Comparison of ENCODE assay signal across 23 mouse cellular contexts in genomic region chr9:85372034-85372433, GRCm38 (mm10). TPM values are rescaled to one million over a fixed set of nuclear protein-coding genes. Genes with fewer than 3 reads are reported as not detected.
"Had no signal": no experiment of that assay in that cellular context is flagged by ENCODE, and none has a peak within 500 bp of the region (broad histone marks: within the 10 kb centered on the region; RNA-seq: fewer than 3 reads in every experiment).

No protein-coding gene starts in this region.

- H3K9ac ChIP-seq: liver, postnatal 0 days; lung, embryonic 15.5 days; midbrain, embryonic 13.5 days; midbrain, embryonic 15.5 days; neural tube, embryonic 12.5 days; stomach, embryonic 15.5 days had no signal

- H3K4me3 ChIP-seq: lung, embryonic 15.5 days; megakaryocyte, embryonic 14.5 days; midbrain, embryonic 13.5 days; midbrain, embryonic 15.5 days; neural tube, embryonic 12.5 days; stomach, embryonic 15.5 days had no signal

- DNase-seq: liver, postnatal 0 days; lung, adult 2 months; lung, postnatal 14 days; lung, postnatal 36 days; right cerebral cortex, postnatal 14 days; thymus, adult 2 months; thymus, postnatal 25 days; thymus, postnatal 4 days had no signal

- H3K27ac ChIP-seq: lung, embryonic 15.5 days; macrophage; midbrain, embryonic 13.5 days; midbrain, embryonic 15.5 days; neural tube, embryonic 12.5 days; stomach, embryonic 15.5 days; stomach, postnatal 0 days had no signal

- H3K4me1 ChIP-seq: lung, embryonic 15.5 days; midbrain, embryonic 13.5 days; midbrain, embryonic 15.5 days; neural tube, embryonic 12.5 days; stomach, embryonic 15.5 days had no signal

- H3K36me3 ChIP-seq: lung, embryonic 15.5 days; midbrain, embryonic 13.5 days; midbrain, embryonic 15.5 days; neural tube, embryonic 12.5 days; stomach, embryonic 15.5 days had no signal

- ATAC-seq: liver, postnatal 0 days; lung, postnatal 0 days; midbrain, embryonic 13.5 days; midbrain, embryonic 15.5 days had no signal

- H3K9me3 ChIP-seq: lung, embryonic 15.5 days; megakaryocyte, embryonic 14.5 days; midbrain, embryonic 13.5 days; midbrain, embryonic 15.5 days; neural tube, embryonic 12.5 days; stomach, embryonic 15.5 days had no signal

- H3K27me3 ChIP-seq: lung, embryonic 15.5 days; megakaryocyte, embryonic 14.5 days; midbrain, embryonic 13.5 days; midbrain, embryonic 15.5 days; neural tube, embryonic 12.5 days; stomach, embryonic 15.5 days had no signal

- H3K4me2 ChIP-seq: lung, embryonic 15.5 days; midbrain, embryonic 11.5 days; midbrain, embryonic 13.5 days; midbrain, embryonic 15.5 days; neural tube, embryonic 12.5 days; stomach, embryonic 15.5 days had no signal

RNA-seq across cellular contexts. Expression of gene Gm11114, which starts 59.5 kb away (rescaled TPM):
- polyA plus RNA-seq: liver, postnatal 0 days; lung, adult 2 months; lung, embryonic 15.5 days; lung, postnatal 0 days; macrophage; midbrain, embryonic 11.5 days; midbrain, embryonic 13.5 days; midbrain, embryonic 15.5 days; midbrain, postnatal 0 days; neural tube, embryonic 12.5 days; neural tube, embryonic 14.5 days; spleen, adult 2 months; stomach, embryonic 15.5 days; stomach, postnatal 0 days; testis, adult 2 months; thymus, adult 2 months; urinary bladder, adult 2 months had no signal
